Mouse (Mus musculus) ES-E14 (cell line): ENCODE data around the gene Tm9sf4. TPM values are rescaled to one million over a fixed set of nuclear protein-coding genes. Genes with fewer than 3 reads are reported as not detected.

Experiments used
- DNase-seq: peaks from one replicate; pipeline ENCODE4 v3.0.0-alpha.2; 2013; ENCODE audit warnings: low read depth, low spot score
- H3K27ac ChIP-seq: 2 replicates; pipeline ENCODE4 v1.5.1; 2012; ENCODE audit warnings: low read depth, mild to moderate bottlenecking, low read length, moderate library complexity, mixed read lengths; ENCODE audit not compliant: poor library complexity, insufficient read depth, severe bottlenecking
- H3K36me3 ChIP-seq: 2 replicates; pipeline ENCODE4 v1.6.1; 2012; ENCODE audit warnings: mild to moderate bottlenecking, low read length, moderate library complexity, mixed read lengths; ENCODE audit not compliant: control insufficient read depth, poor library complexity, insufficient read depth, severe bottlenecking
- H3K4me1 ChIP-seq, 2 experiments: fragments of 150-350 bp in 1 of 2; sonication (generic) in 1 of 2; 2 replicates each; pipeline ENCODE4 v1.6.1; 2012; ENCODE audit warnings: low read length in 2 of 2, mild to moderate bottlenecking in 1 of 2, mixed read lengths in 1 of 2; ENCODE audit not compliant: control insufficient read depth in 2 of 2, insufficient read depth in 2 of 2, poor library complexity in 1 of 2
- H3K4me3 ChIP-seq, 2 experiments: fragments of 150-350 bp in 1 of 2; sonication (generic) in 1 of 2; 2 replicates each; pipeline ENCODE4 v1.5.1; 2012; ENCODE audit warnings: low read length in 2 of 2, low read depth in 1 of 2, mild to moderate bottlenecking in 1 of 2, mixed read lengths in 1 of 2; ENCODE audit not compliant: insufficient read depth in 1 of 2, poor library complexity in 1 of 2, severe bottlenecking in 1 of 2
- H3K9ac ChIP-seq: 2 replicates; pipeline ENCODE4 v1.6.1; 2012; ENCODE audit warnings: low read depth, mild to moderate bottlenecking, low read length, mixed read lengths; ENCODE audit not compliant: poor library complexity, insufficient read depth, severe bottlenecking
- H3K9me3 ChIP-seq: fragments of 150-350 bp; sonication (generic); 2 replicates; pipeline ENCODE4 v1.6.1; 2012; ENCODE audit warnings: low read depth, mild to moderate bottlenecking, low read length; ENCODE audit not compliant: control insufficient read depth, insufficient read depth
- CHD2 ChIP-seq: IDR thresholded peaks from 2 replicates; pipeline ENCODE4 v1.6.1; 2014; ENCODE audit warnings: mild to moderate bottlenecking, low read depth, low read length, inconsistent platforms
- HCFC1 ChIP-seq: IDR thresholded peaks from 2 replicates; pipeline ENCODE4 v1.6.1; 2012; ENCODE audit warnings: low read length, inconsistent platforms, borderline replicate concordance; ENCODE audit not compliant: insufficient read depth
- MAFK ChIP-seq: IDR thresholded peaks from 2 replicates; pipeline ENCODE4 v1.6.1; 2014; ENCODE audit warnings: mild to moderate bottlenecking, low read depth, low read length, inconsistent platforms; ENCODE audit not compliant: insufficient read depth
- ZC3H11A ChIP-seq: IDR thresholded peaks from 2 replicates; pipeline ENCODE4 v1.6.1; 2012; ENCODE audit warnings: low read depth, mild to moderate bottlenecking, inconsistent platforms, low read length, borderline replicate concordance
- ZNF384 ChIP-seq: IDR thresholded peaks from 2 replicates; pipeline ENCODE4 v1.6.1; 2012; ENCODE audit warnings: low read depth, low read length, inconsistent platforms
- in situ Hi-C, 2 experiments: fragments of 600-800 bp; cut with MboI; formaldehyde crosslinking; loops; one replicate each; pipeline ENCODE4 v1.15.1; 2025; ENCODE audit warnings: low sequenced_read_pairs in 2 of 2, inconsistent platforms in 1 of 2; ENCODE audit not compliant: unreplicated experiment in 2 of 2
- total RNA-seq: library from RNA; depleted of rRNA; stranded (reverse); fragments of 300-350 nt; gene quantifications from 2 replicates; pipeline ENCODE4 v1.2.3, GENCODE M21; 2012

The Tm9sf4 gene
- total RNA-seq, 1 experiment: 62.8 TPM

DNA sequence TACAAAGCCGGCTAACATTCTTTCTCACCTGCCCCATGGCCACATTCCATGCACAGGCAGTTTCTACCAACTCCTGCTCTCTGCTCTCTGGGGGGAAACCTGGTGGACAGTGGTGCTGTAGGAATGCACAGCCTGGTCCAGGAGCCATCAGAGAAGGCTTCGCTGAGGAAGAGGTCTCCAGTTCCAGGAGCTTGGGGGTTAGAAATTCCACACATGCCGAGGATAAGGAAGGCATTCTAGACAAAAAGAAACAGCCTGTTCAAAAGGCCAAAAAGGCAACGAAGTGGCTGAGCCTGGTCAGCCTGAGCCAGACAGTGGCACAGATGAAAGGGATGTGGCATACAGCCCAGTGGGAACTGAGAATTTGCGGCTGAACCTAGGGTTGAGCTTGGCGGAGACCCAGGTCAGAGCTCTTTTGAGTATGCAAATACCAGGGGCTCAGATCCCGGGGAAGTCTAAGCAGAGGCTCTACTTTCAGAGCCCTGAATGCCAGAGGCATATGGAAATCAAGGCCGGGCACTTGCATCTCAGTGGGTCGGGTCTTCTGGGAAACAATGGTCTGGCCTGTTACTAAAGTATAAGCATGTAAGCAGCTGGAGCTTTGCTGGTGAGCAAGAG is 21.0 kb upstream of the Tm9sf4 start:
- Histone ChIP-seq H3K4me3 (no peak overlapping the region), H3K9me3 (no peaks in the 10 kb centered on the region), H3K4me1 (peaks cover 0 to 5% of the 10 kb centered on the region in 2 experiments; a peak in 1 of 4 replicates), H3K27ac (no peak overlapping the region), H3K9ac (no peak overlapping the region), H3K36me3 (peaks cover 13% of the 10 kb centered on the region)
- TF ChIP-seq ZC3H11A (no peak), MAFK (no peak), CHD2 (no peak), HCFC1 (no peak), ZNF384 (no peak)
- peak; percentile 33 for DNase-seq
- in situ Hi-C loops: loop anchor here (10.0 to 25.0 kb wide), 2 partner anchors 225 to 228 kb away; partner anchors contain the start of gene Mylk2 (in 2 of the 2)

DNA sequence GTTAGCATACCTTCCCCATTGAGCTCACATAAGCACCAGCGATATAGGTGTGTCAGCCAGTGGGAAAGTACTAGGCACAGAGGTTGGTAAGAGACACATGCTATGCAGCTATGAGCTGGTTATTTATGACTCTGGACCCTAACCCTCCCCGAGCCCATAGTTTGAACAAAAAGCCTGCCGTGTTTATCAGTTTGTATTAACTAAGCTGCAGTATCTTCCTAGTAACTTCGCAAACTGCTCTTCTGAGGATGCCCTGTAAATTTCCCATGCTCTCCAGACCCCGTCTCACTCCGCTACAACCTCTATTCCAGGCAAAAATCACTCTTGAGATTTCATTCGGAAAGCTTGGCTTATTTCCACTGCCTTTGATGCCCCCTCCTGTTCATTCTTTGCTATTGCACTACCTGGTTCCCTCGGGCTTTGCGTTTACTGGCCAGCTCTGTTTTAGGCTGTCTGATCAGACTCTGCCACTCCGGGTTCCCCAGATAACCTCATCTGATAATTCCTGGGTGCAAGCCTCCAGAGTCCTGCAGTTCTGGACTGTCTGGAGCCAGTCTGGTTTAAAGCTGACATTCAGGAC is 18.4 kb upstream of the Tm9sf4 start:
- no peak overlapping the region for H3K9ac ChIP-seq
- TF ChIP-seq CHD2 (no peak), MAFK (no peak), ZNF384 (no peak), HCFC1 (no peak)

DNA sequence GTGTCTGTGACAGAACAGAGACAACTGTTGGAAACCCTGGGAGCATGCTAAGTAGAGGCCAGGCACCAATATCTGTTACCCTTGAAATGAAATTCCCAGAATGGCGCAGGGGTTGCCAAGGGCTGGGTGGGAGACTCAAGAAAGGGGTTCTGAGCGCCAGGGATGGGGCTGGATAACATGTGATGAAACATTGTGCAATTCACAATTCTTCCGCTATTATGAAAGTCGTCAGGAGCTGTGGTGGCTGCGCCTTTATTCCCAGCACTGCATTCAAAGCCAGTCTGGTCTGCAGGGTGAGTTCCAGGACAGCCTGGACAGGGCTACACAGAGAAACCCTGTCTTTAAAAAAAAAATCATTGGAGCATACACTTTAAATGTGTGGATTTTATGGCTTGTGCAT is 15.8 kb upstream of the Tm9sf4 start:
- no peak for DNase-seq
- no peak for TF ChIP-seq HCFC1
- TF ChIP-seq CHD2: no peak
- no peak for TF ChIP-seq MAFK
- no peak for TF ChIP-seq ZNF384
- no peak for TF ChIP-seq ZC3H11A
- no peak overlapping the region for H3K4me3 ChIP-seq
- in situ Hi-C loops: loop anchor here (10.0 to 25.0 kb wide), 2 partner anchors 231 to 233 kb away; partner anchors contain the start of gene Mylk2 (in 2 of the 2)
- no peak overlapping the region for H3K27ac ChIP-seq
- H3K4me1 ChIP-seq: no peaks in the 10 kb centered on the region
- no peak overlapping the region for H3K9ac ChIP-seq
- peaks cover 17% of the 10 kb centered on the region for H3K36me3 ChIP-seq
- H3K9me3 ChIP-seq: no peaks in the 10 kb centered on the region

More for the DNA sequence above, 18.4 kb upstream of the Tm9sf4 start:
- no peak overlapping the region for H3K27ac ChIP-seq
- peaks cover 11% of the 10 kb centered on the region for H3K36me3 ChIP-seq
- peak; percentile 45 for DNase-seq
- peaks cover 0 to 5% of the 10 kb centered on the region in 2 experiments; a peak in 1 of 4 replicates for H3K4me1 ChIP-seq
- in situ Hi-C loops: loop anchor here (10.0 to 25.0 kb wide), 2 partner anchors 228 to 230 kb away; partner anchors contain the start of gene Mylk2 (in 2 of the 2)
- H3K4me3 ChIP-seq: no peak overlapping the region
- H3K9me3 ChIP-seq: no peaks in the 10 kb centered on the region

DNA sequence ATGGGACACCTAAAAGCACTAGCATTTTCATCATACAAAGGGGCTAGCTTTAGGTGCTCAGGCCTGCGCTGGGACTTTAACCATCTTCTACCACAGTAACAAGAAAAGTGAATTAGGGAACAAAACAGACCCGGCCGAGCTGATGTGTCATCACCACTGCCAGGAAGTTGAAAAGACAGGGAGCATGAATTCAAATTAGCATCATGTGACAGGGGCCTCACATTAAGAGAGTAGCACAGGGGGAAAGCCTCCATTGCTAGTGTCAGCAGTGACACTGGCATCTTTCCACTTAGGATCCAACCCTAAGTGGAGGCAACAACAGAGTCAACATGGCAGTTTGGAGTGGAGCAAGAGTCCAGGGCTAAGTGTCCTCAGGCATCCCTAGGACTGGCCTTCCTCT is 13.9 kb upstream of the Tm9sf4 start:
- H3K27ac ChIP-seq: no peak overlapping the region
- H3K36me3 ChIP-seq: peaks cover 19% of the 10 kb centered on the region
- DNase-seq: no peak
- no peak for TF ChIP-seq ZC3H11A
- TF ChIP-seq CHD2: no peak
- TF ChIP-seq ZNF384: no peak
- TF ChIP-seq HCFC1: no peak
- no peak for TF ChIP-seq MAFK
- H3K9ac ChIP-seq: no peak overlapping the region
- H3K4me3 ChIP-seq: no peak overlapping the region
- in situ Hi-C loops: loop anchor here (10.0 to 25.0 kb wide), 2 partner anchors 232 to 235 kb away; partner anchors contain the start of gene Mylk2 (in 2 of the 2)
- no peaks in the 10 kb centered on the region for H3K4me1 ChIP-seq
- no peaks in the 10 kb centered on the region for H3K9me3 ChIP-seq
